Mouse (Mus musculus) hindbrain, embryonic 10.5 days (tissue): Measurements from ENCODE around the gene Lin7c. TPM values are rescaled to one million over a fixed set of nuclear protein-coding genes. Genes with fewer than 3 reads are reported as not detected.

ENCODE experiments used
- polyA plus RNA-seq: library from polyadenylated mRNA; unstranded; fragments of >200 nt; fragmentation: Nextera tagmentation; extraction: Ambion mirVana; gene quantifications from 2 replicates; pipeline ENCODE4 v1.2.1, GENCODE M21; 2016

The Lin7c gene
- polyA plus RNA-seq, 1 experiment from 2014 or later = 91.5 TPM

Other genes with a start within 250 kb of the Lin7c start
- 2.0 and 3.5 TPM in 2 replicates for gene Bdnf, start 216.2 kb upstream of the Lin7c start, polyA plus RNA-seq
- gene Lgr4, start 26.8 kb downstream of the Lin7c start, polyA plus RNA-seq = 13.0 TPM in 2 replicates
- 41.2 and 53.1 TPM in 2 replicates for gene Ccdc34, start 127.0 kb downstream of the Lin7c start, polyA plus RNA-seq